ENCODE assay signal across 17 mouse cellular contexts in genomic region chr6:108759698-108760039, GRCm38 (mm10). TPM values are rescaled to one million over a fixed set of nuclear protein-coding genes. Genes with fewer than 3 reads are reported as not detected.
DNase-seq lines count a peak whose midpoint lies in the region; ATAC-seq and TF ChIP-seq lines count a peak whose summit lies in the region.
"Had no signal": no experiment of that assay in that cellular context is flagged by ENCODE, and none has a peak within 500 bp of the region (broad histone marks: within the 10 kb centered on the region; RNA-seq: fewer than 3 reads in every experiment).

No protein-coding gene starts in this region.

- no peak overlapping the region for H3K4me2 ChIP-seq in forebrain, postnatal 0 days (ENCODE audit: low read depth)
- no peak overlapping the region for H3K4me2 ChIP-seq in forebrain, embryonic 12.5 days
- peak overlapping the region; percentile 73; the same call in 1 of the 2 replicates for H3K4me2 ChIP-seq in CH12.LX (ENCODE audit: insufficient read depth, low read depth, poor library complexity, severe bottlenecking)
- H3K4me2 ChIP-seq in hindbrain, postnatal 0 days (ENCODE audit: low read depth, low read length), result no peak overlapping the region
- H3K4me2 ChIP-seq in hindbrain, embryonic 11.5 days (replicated peaks; ENCODE audit: low read depth, low read length), result no peak overlapping the region
- H3K4me2 ChIP-seq: embryonic facial prominence, embryonic 12.5 days; heart, embryonic 12.5 days; hindbrain, embryonic 15.5 days; limb, embryonic 15.5 days had no signal

- no peak overlapping the region for H3K4me3 ChIP-seq in forebrain, postnatal 0 days (ENCODE audit: low read depth, low read length)
- no peak overlapping the region for H3K4me3 ChIP-seq in forebrain, embryonic 12.5 days (replicated peaks)
- no peak overlapping the region for H3K4me3 ChIP-seq in CH12.LX (replicated peaks in 1 of 3; ENCODE audit: low read depth in 2 of 3, low read length in 2 of 3, poor library complexity in 1 of 3)
- H3K4me3 ChIP-seq in cerebellum, adult 2 months (replicated peaks; ENCODE audit: insufficient read depth, low read depth, low read length), result no peak overlapping the region
- no peak overlapping the region for H3K4me3 ChIP-seq in kidney, adult 2 months (ENCODE audit: insufficient read depth, low read depth, low read length)
- H3K4me3 ChIP-seq in hindbrain, postnatal 0 days (ENCODE audit: low read length), result no peak overlapping the region
- no peak overlapping the region for H3K4me3 ChIP-seq in hindbrain, embryonic 11.5 days (ENCODE audit: low read depth, low read length)
- H3K4me3 ChIP-seq: embryonic facial prominence, embryonic 12.5 days; heart, embryonic 12.5 days; hindbrain, embryonic 15.5 days; limb, embryonic 15.5 days had no signal

- H3K9ac ChIP-seq in forebrain, postnatal 0 days, result no peak overlapping the region
- no peak overlapping the region for H3K9ac ChIP-seq in forebrain, embryonic 12.5 days
- H3K9ac ChIP-seq in CH12.LX (ENCODE audit: insufficient read depth, low read depth), result no peak overlapping the region
- H3K9ac ChIP-seq in hindbrain, postnatal 0 days (replicated peaks; ENCODE audit: low read length), result no peak overlapping the region
- no peak overlapping the region for H3K9ac ChIP-seq in hindbrain, embryonic 11.5 days (ENCODE audit: low read depth, low read length)
- H3K9ac ChIP-seq: embryonic facial prominence, embryonic 12.5 days; heart, embryonic 12.5 days; hindbrain, embryonic 15.5 days; limb, embryonic 15.5 days had no signal

- no peaks in the 10 kb centered on the region for H3K36me3 ChIP-seq in forebrain, postnatal 0 days (ENCODE audit: insufficient read depth)
- no peaks in the 10 kb centered on the region for H3K36me3 ChIP-seq in forebrain, embryonic 12.5 days (replicated peaks)
- H3K36me3 ChIP-seq in CH12.LX (replicated peaks in 1 of 2; ENCODE audit: control insufficient read depth in 1 of 2, insufficient read depth in 1 of 2, low read length in 1 of 2), result no peaks in the 10 kb centered on the region
- no peaks in the 10 kb centered on the region for H3K36me3 ChIP-seq in kidney, adult 2 months (ENCODE audit: control insufficient read depth, insufficient read depth, low read length)
- H3K36me3 ChIP-seq in hindbrain, postnatal 0 days (ENCODE audit: insufficient read depth, low read length), result no peaks in the 10 kb centered on the region
- no peaks in the 10 kb centered on the region for H3K36me3 ChIP-seq in hindbrain, embryonic 11.5 days (ENCODE audit: control insufficient read depth, insufficient read depth, low read length)
- H3K36me3 ChIP-seq: embryonic facial prominence, embryonic 12.5 days; heart, embryonic 12.5 days; hindbrain, embryonic 15.5 days; limb, embryonic 15.5 days had no signal

- no peaks in the 10 kb centered on the region for H3K27me3 ChIP-seq in forebrain, postnatal 0 days (ENCODE audit: insufficient read depth, low read length)
- H3K27me3 ChIP-seq in forebrain, embryonic 12.5 days, result no peaks in the 10 kb centered on the region
- H3K27me3 ChIP-seq in CH12.LX (replicated peaks), result no peaks in the 10 kb centered on the region
- no peaks in the 10 kb centered on the region for H3K27me3 ChIP-seq in cerebellum, adult 2 months (ENCODE audit: control insufficient read depth, insufficient read depth, low read length)
- no peaks in the 10 kb centered on the region for H3K27me3 ChIP-seq in kidney, adult 2 months (replicated peaks; ENCODE audit: control insufficient read depth, insufficient read depth, low read length)
- no peaks in the 10 kb centered on the region for H3K27me3 ChIP-seq in hindbrain, postnatal 0 days (ENCODE audit: insufficient read depth, low read length)
- H3K27me3 ChIP-seq in hindbrain, embryonic 11.5 days (ENCODE audit: control insufficient read depth, insufficient read depth, low read length), result no peaks in the 10 kb centered on the region
- H3K27me3 ChIP-seq: embryonic facial prominence, embryonic 12.5 days; heart, embryonic 12.5 days; hindbrain, embryonic 15.5 days; limb, embryonic 15.5 days had no signal

- ATAC-seq in forebrain, postnatal 0 days, result 0 out of 2 replicates have a peak, but pooled peaks have one; percentile 47
- no peak for ATAC-seq in forebrain, embryonic 12.5 days (ENCODE audit: low FRiP score)
- ATAC-seq in hindbrain, postnatal 0 days, result no peak
- ATAC-seq in hindbrain, embryonic 11.5 days (ENCODE audit: low FRiP score), result no peak
- ATAC-seq: forebrain, embryonic 14.5 days; lung, postnatal 0 days had no signal

- in situ Hi-C loops in CH12.LX (cut with MboI; ENCODE audit: low pct_ligation_motif_present, low pct_unique_long_range_greater_than_20kb, low sequenced_read_pairs), result no loop called here

- H3K79me2 ChIP-seq in CH12.LX (replicated peaks; ENCODE audit: control insufficient read depth, extremely low read depth, insufficient read depth, poor library complexity, severe bottlenecking), result no peaks in the 10 kb centered on the region

- DNase-seq in forebrain, postnatal 0 days, result peak; percentile 13
- DNase-seq in CH12.LX (ENCODE audit: extremely low read depth), result no peak
- DNase-seq in cerebellum, adult 2 months, result peak; percentile 52 to 61
- peak; percentile 49 for DNase-seq in kidney, adult 2 months
- no peak for DNase-seq in hindbrain, postnatal 0 days (ENCODE audit: low spot score)
- no peak for DNase-seq in hindbrain, embryonic 11.5 days (ENCODE audit: low spot score)
- DNase-seq in thymus, postnatal 25 days, result no peak
- DNase-seq: midbrain, embryonic 14.5 days; spleen, adult 18-20 months; thymus, adult 2 months had no signal

- no peaks in the 10 kb centered on the region for H3K4me1 ChIP-seq in forebrain, postnatal 0 days (ENCODE audit: insufficient read depth)
- H3K4me1 ChIP-seq in forebrain, embryonic 12.5 days, result no peaks in the 10 kb centered on the region
- H3K4me1 ChIP-seq in CH12.LX (ENCODE audit: control insufficient read depth in 1 of 2, insufficient read depth in 2 of 2), result peaks cover 0 to 22% of the 10 kb centered on the region in 2 experiments; a peak in 3 of 4 replicates
- H3K4me1 ChIP-seq in cerebellum, adult 2 months (ENCODE audit: control insufficient read depth, insufficient read depth, low read length), result no peaks in the 10 kb centered on the region; the same call in 1 of the 2 replicates
- no peaks in the 10 kb centered on the region for H3K4me1 ChIP-seq in kidney, adult 2 months (ENCODE audit: control insufficient read depth, insufficient read depth, low read length)
- H3K4me1 ChIP-seq in hindbrain, postnatal 0 days (ENCODE audit: insufficient read depth, low read length), result no peaks in the 10 kb centered on the region
- no peaks in the 10 kb centered on the region for H3K4me1 ChIP-seq in hindbrain, embryonic 11.5 days (replicated peaks; ENCODE audit: control insufficient read depth, insufficient read depth, low read length)
- H3K4me1 ChIP-seq: embryonic facial prominence, embryonic 12.5 days; heart, embryonic 12.5 days; hindbrain, embryonic 15.5 days; limb, embryonic 15.5 days had no signal

- dilution Hi-C loops in CH12.LX (cut with MboI; ENCODE audit: extremely low pct_ligation_motif_present, extremely low pct_unique_long_range_greater_than_20kb, low sequenced_read_pairs), result no loop called here

- TF ChIP-seq CTCF in forebrain, postnatal 0 days (IDR thresholded peaks at IDR 0.05; ENCODE audit: low read depth), result no peak
- TF ChIP-seq CTCF in CH12.LX (conservative IDR thresholded peaks at IDR 0.05 in 1 of 2, IDR thresholded peaks at IDR 0.05 in 1 of 2; ENCODE audit: low read depth in 2 of 2, low read length in 2 of 2), result no peak
- TF ChIP-seq CTCF in cerebellum, adult 2 months (IDR thresholded peaks at IDR 0.05; ENCODE audit: borderline replicate concordance, insufficient read depth, low read depth, low read length), result no peak
- TF ChIP-seq CTCF in kidney, adult 2 months (conservative IDR thresholded peaks at IDR 0.05; ENCODE audit: insufficient read depth, insufficient read length, low read depth, low read length), result no peak
- no peak for TF ChIP-seq CTCF in hindbrain, postnatal 0 days (IDR thresholded peaks at IDR 0.05; ENCODE audit: low read depth)

- 63% methylated on average over 5 of the region's 5 CpGs for WGBS in forebrain, postnatal 0 days
- WGBS in forebrain, embryonic 12.5 days, result 79% methylated on average over 5 of the region's 5 CpGs
- 14% methylated on average over 5 of the region's 5 CpGs for WGBS in cerebellum, adult 2 months
- WGBS in kidney, adult 2 months, result 39% methylated on average over 5 of the region's 5 CpGs
- 64% methylated on average over 5 of the region's 5 CpGs for WGBS in hindbrain, postnatal 0 days
- 78% methylated on average over 5 of the region's 5 CpGs for WGBS in hindbrain, embryonic 11.5 days

- TF ChIP-seq RAD21 in CH12.LX (IDR thresholded peaks at IDR 0.05; ENCODE audit: low read depth, low read length), result no peak

- H3K27ac ChIP-seq in forebrain, postnatal 0 days (ENCODE audit: low read depth, low read length), result no peak overlapping the region
- no peak overlapping the region for H3K27ac ChIP-seq in forebrain, embryonic 12.5 days
- H3K27ac ChIP-seq in CH12.LX (ENCODE audit: insufficient read depth, low read depth), result no peak overlapping the region
- no peak overlapping the region for H3K27ac ChIP-seq in cerebellum, adult 2 months (ENCODE audit: insufficient read depth, low read length)
- H3K27ac ChIP-seq in kidney, adult 2 months (ENCODE audit: insufficient read depth, low read depth, low read length), result no peak overlapping the region
- no peak overlapping the region for H3K27ac ChIP-seq in hindbrain, postnatal 0 days
- H3K27ac ChIP-seq in hindbrain, embryonic 11.5 days (ENCODE audit: low read depth, low read length), result no peak overlapping the region
- H3K27ac ChIP-seq: embryonic facial prominence, embryonic 12.5 days; hindbrain, embryonic 15.5 days; limb, embryonic 15.5 days had no signal

- no peak for TF ChIP-seq POLR2A in CH12.LX (IDR thresholded peaks at IDR 0.05; ENCODE audit: low read depth, low read length)
- TF ChIP-seq POLR2A in cerebellum, adult 2 months (IDR thresholded peaks at IDR 0.05; ENCODE audit: borderline replicate concordance, insufficient read depth, low read length), result no peak
- no peak for TF ChIP-seq POLR2A in kidney, adult 2 months (IDR thresholded peaks at IDR 0.05; ENCODE audit: low read depth, low read length)

- no peaks in the 10 kb centered on the region for H3K9me3 ChIP-seq in forebrain, postnatal 0 days (ENCODE audit: low read length)
- H3K9me3 ChIP-seq in forebrain, embryonic 12.5 days, result no peaks in the 10 kb centered on the region
- H3K9me3 ChIP-seq in CH12.LX (replicated peaks; ENCODE audit: low read length), result no peaks in the 10 kb centered on the region
- no peaks in the 10 kb centered on the region for H3K9me3 ChIP-seq in hindbrain, postnatal 0 days (ENCODE audit: low read length)
- H3K9me3 ChIP-seq in hindbrain, embryonic 11.5 days (ENCODE audit: control insufficient read depth, low read length), result no peaks in the 10 kb centered on the region
- H3K9me3 ChIP-seq: embryonic facial prominence, embryonic 12.5 days; heart, embryonic 12.5 days; hindbrain, embryonic 15.5 days; limb, embryonic 15.5 days had no signal

- no peak for TF ChIP-seq EP300 in CH12.LX (IDR thresholded peaks at IDR 0.05; ENCODE audit: low read length)

RNA-seq across cellular contexts. Expression of gene Arl8b, which starts 23.2 kb away (rescaled TPM):
- 70.3 and 75.9 TPM in 2 replicates for total RNA-seq in forebrain, postnatal 0 days (2014; rRNA removed)
- 88.4 and 97.6 TPM in 2 replicates for polyA plus RNA-seq in forebrain, postnatal 0 days (2015; fragmentation: Nextera tagmentation; extraction: Ambion mirVana)
- polyA plus RNA-seq in forebrain, embryonic 12.5 days (2016; fragmentation: Nextera tagmentation; extraction: Ambion mirVana), result 78.2 and 81.8 TPM in 2 replicates
- total RNA-seq in CH12.LX (2012; rRNA removed) (47.8 and 63.3 TPM in 2 replicates), CH12.LX (2014; rRNA removed) (170 and 197 TPM in 2 replicates)
- polyA plus RNA-seq in CH12.LX (2012; ENCODE audit: insufficient read length, low read depth), result 125 and 141 TPM in 2 replicates
- polyA plus RNA-seq in cerebellum, adult 2 months (2012; rRNA removed), result 75.4 and 77.9 TPM in 2 replicates
- 17.6 and 21.9 TPM in 2 replicates for polyA plus RNA-seq in kidney, adult 2 months (2012; rRNA removed)
- 59.6 and 71.8 TPM in 2 replicates for total RNA-seq in hindbrain, postnatal 0 days (2014; rRNA removed)
- polyA plus RNA-seq in hindbrain, postnatal 0 days (2015; fragmentation: Nextera tagmentation; extraction: Ambion mirVana), result 102 and 104 TPM in 2 replicates
- polyA plus RNA-seq in hindbrain, embryonic 11.5 days (2014; fragmentation: Nextera tagmentation; extraction: Ambion mirVana), result 77.3 and 88.5 TPM in 2 replicates

Comparison
In these comparisons a context has a peak if more than half of its experiments do, and no peak if none do; other contexts are left out.
1. DNase-seq: peak in forebrain, postnatal 0 days (single experiment), cerebellum, adult 2 months (2 of 2) and kidney, adult 2 months (single experiment); none in CH12.LX (single experiment), hindbrain, postnatal 0 days (single experiment), hindbrain, embryonic 11.5 days (single experiment) and thymus, postnatal 25 days (single experiment).